In genomic region chr7:82676834-82677233, GRCm38 (mm10) we compare ENCODE assay signal across 12 mouse cellular contexts. TPM values are rescaled to one million over a fixed set of nuclear protein-coding genes. Genes with fewer than 3 reads are reported as not detected.
DNase-seq lines count a peak whose midpoint lies in the region; ATAC-seq and TF ChIP-seq lines count a peak whose summit lies in the region.
"Had no signal": no experiment of that assay in that cellular context is flagged by ENCODE, and none has a peak within 500 bp of the region (broad histone marks: within the 10 kb centered on the region; RNA-seq: fewer than 3 reads in every experiment).

No protein-coding gene starts in this region.

- no peaks in the 10 kb centered on the region for H3K27me3 ChIP-seq in forebrain, postnatal 0 days (ENCODE audit: insufficient read depth, low read length)
- H3K27me3 ChIP-seq in forebrain, embryonic 15.5 days = no peaks in the 10 kb centered on the region
- no peaks in the 10 kb centered on the region for H3K27me3 ChIP-seq in CH12.LX (replicated peaks)
- H3K27me3 ChIP-seq: hindbrain, embryonic 15.5 days; lung, embryonic 15.5 days had no signal

- TF ChIP-seq RAD21 in CH12.LX (IDR thresholded peaks at IDR 0.05; ENCODE audit: low read depth, low read length) = peak; percentile 18

- peak; percentile 75 for ATAC-seq in forebrain, postnatal 0 days
- ATAC-seq in forebrain, embryonic 15.5 days (replicated peaks) = no peak; the same call in 1 of the 2 replicates

- no peaks in the 10 kb centered on the region for H3K4me1 ChIP-seq in forebrain, postnatal 0 days (ENCODE audit: insufficient read depth)
- H3K4me1 ChIP-seq in forebrain, embryonic 15.5 days = no peaks in the 10 kb centered on the region
- H3K4me1 ChIP-seq in CH12.LX (ENCODE audit: control insufficient read depth in 1 of 2, insufficient read depth in 2 of 2) = peaks cover 0 to 13% of the 10 kb centered on the region in 2 experiments; a peak in 2 of 4 replicates
- H3K4me1 ChIP-seq: hindbrain, embryonic 15.5 days had no signal

- peak; percentile 72 for DNase-seq in forebrain, postnatal 0 days
- DNase-seq in left cerebral cortex, adult 2 months (ENCODE audit: extremely low spot score in 1 of 2, low spot score in 2 of 2) = no peak
- DNase-seq in left cerebral cortex, adult 9 months (ENCODE audit: low spot score in 2 of 2) = no peak
- DNase-seq in CH12.LX (ENCODE audit: extremely low read depth) = no peak
- peak; percentile 15 for DNase-seq in embryo, embryonic 11 days
- no peak for DNase-seq in thymus, postnatal 0 days (ENCODE audit: low spot score)
- no peak for DNase-seq in right cerebral cortex, postnatal 25 days
- DNase-seq: cerebellum, adult 18-20 months had no signal

- intact Hi-C loops in left cerebral cortex, adult 2 months (cut with DNase I) = no loop called here

- no peaks in the 10 kb centered on the region for H3K9me3 ChIP-seq in forebrain, postnatal 0 days (ENCODE audit: low read length)
- H3K9me3 ChIP-seq in forebrain, embryonic 15.5 days = no peaks in the 10 kb centered on the region
- no peaks in the 10 kb centered on the region for H3K9me3 ChIP-seq in CH12.LX (replicated peaks; ENCODE audit: low read length)
- H3K9me3 ChIP-seq: hindbrain, embryonic 15.5 days; lung, embryonic 15.5 days had no signal

- H3K4me2 ChIP-seq in forebrain, postnatal 0 days (ENCODE audit: low read depth) = no peak overlapping the region
- H3K4me2 ChIP-seq in forebrain, embryonic 15.5 days (replicated peaks) = no peak overlapping the region
- no peak overlapping the region for H3K4me2 ChIP-seq in CH12.LX (ENCODE audit: insufficient read depth, low read depth, poor library complexity, severe bottlenecking)
- H3K4me2 ChIP-seq: hindbrain, embryonic 15.5 days; lung, embryonic 15.5 days had no signal

- no peaks in the 10 kb centered on the region for H3K79me2 ChIP-seq in CH12.LX (replicated peaks; ENCODE audit: control insufficient read depth, extremely low read depth, insufficient read depth, poor library complexity, severe bottlenecking)

- dilution Hi-C loops in CH12.LX (cut with MboI; ENCODE audit: extremely low pct_ligation_motif_present, extremely low pct_unique_long_range_greater_than_20kb, low sequenced_read_pairs) = no loop called here

- H3K27ac ChIP-seq in forebrain, postnatal 0 days (ENCODE audit: low read depth, low read length) = no peak overlapping the region
- no peak overlapping the region for H3K27ac ChIP-seq in forebrain, embryonic 15.5 days (replicated peaks)
- H3K27ac ChIP-seq in left cerebral cortex, adult 2 months = no peak overlapping the region
- H3K27ac ChIP-seq in CH12.LX (ENCODE audit: insufficient read depth, low read depth) = no peak overlapping the region
- H3K27ac ChIP-seq: hindbrain, embryonic 15.5 days; lung, embryonic 15.5 days had no signal

- H3K4me3 ChIP-seq in forebrain, postnatal 0 days (ENCODE audit: low read depth, low read length) = no peak overlapping the region
- H3K4me3 ChIP-seq in forebrain, embryonic 15.5 days = no peak overlapping the region
- no peak overlapping the region for H3K4me3 ChIP-seq in left cerebral cortex, adult 2 months
- no peak overlapping the region for H3K4me3 ChIP-seq in CH12.LX (replicated peaks in 1 of 3; ENCODE audit: low read depth in 2 of 3, low read length in 2 of 3, poor library complexity in 1 of 3)
- H3K4me3 ChIP-seq: erythroblast, embryonic 14.5 days; hindbrain, embryonic 15.5 days; lung, embryonic 15.5 days had no signal

- no peak overlapping the region for H3K9ac ChIP-seq in forebrain, postnatal 0 days
- no peak overlapping the region for H3K9ac ChIP-seq in forebrain, embryonic 15.5 days (replicated peaks)
- no peak overlapping the region for H3K9ac ChIP-seq in CH12.LX (ENCODE audit: insufficient read depth, low read depth)
- H3K9ac ChIP-seq: hindbrain, embryonic 15.5 days; lung, embryonic 15.5 days had no signal

- in situ Hi-C loops in CH12.LX (cut with MboI; ENCODE audit: low pct_ligation_motif_present, low pct_unique_long_range_greater_than_20kb, low sequenced_read_pairs) = no loop called here

- WGBS in forebrain, postnatal 0 days = 83% methylated on average over 6 of the region's 6 CpGs
- 90% methylated on average over 6 of the region's 6 CpGs for WGBS in forebrain, embryonic 15.5 days

- no peak for TF ChIP-seq EP300 in CH12.LX (IDR thresholded peaks at IDR 0.05; ENCODE audit: low read length)

- peaks cover 30% of the 10 kb centered on the region for H3K36me3 ChIP-seq in forebrain, postnatal 0 days (ENCODE audit: insufficient read depth)
- H3K36me3 ChIP-seq in forebrain, embryonic 15.5 days = peaks cover 20% of the 10 kb centered on the region
- H3K36me3 ChIP-seq in CH12.LX (replicated peaks in 1 of 2; ENCODE audit: control insufficient read depth in 1 of 2, insufficient read depth in 1 of 2, low read length in 1 of 2) = peaks cover 53 to 91% of the 10 kb centered on the region in 2 experiments

- TF ChIP-seq POLR2A in CH12.LX (IDR thresholded peaks at IDR 0.05; ENCODE audit: low read depth, low read length) = no peak

- peak; percentile 80 for TF ChIP-seq CTCF in forebrain, postnatal 0 days (IDR thresholded peaks at IDR 0.05; ENCODE audit: low read depth)
- peak; percentile 56 for TF ChIP-seq CTCF in left cerebral cortex, adult 2 months (IDR thresholded peaks at IDR 0.05)
- peak in 1 of 2 experiments; percentile 32; a peak in 1 of 4 replicates for TF ChIP-seq CTCF in CH12.LX (conservative IDR thresholded peaks at IDR 0.05 in 1 of 2, IDR thresholded peaks at IDR 0.05 in 1 of 2; ENCODE audit: low read depth in 2 of 2, low read length in 2 of 2)

TF ChIP-seq in CH12.LX, 34 proteins besides CTCF, POLR2A, EP300 and RAD21:
- TF ChIP-seq E2F4 (IDR thresholded peaks at IDR 0.05; ENCODE audit: insufficient replicate concordance, low read depth, low read length) = no peak
- TF ChIP-seq SIN3A (IDR thresholded peaks at IDR 0.05; ENCODE audit: low read length) = no peak
- no peak for TF ChIP-seq BHLHE40 (IDR thresholded peaks at IDR 0.05; ENCODE audit: low read depth, low read length)
- TF ChIP-seq ZC3H11A (IDR thresholded peaks at IDR 0.05; ENCODE audit: low read depth, low read length) = no peak
- TF ChIP-seq KAT2A (IDR thresholded peaks at IDR 0.05; ENCODE audit: insufficient replicate concordance, low read length) = no peak
- TF ChIP-seq PAX5 (IDR thresholded peaks at IDR 0.05; ENCODE audit: low read length) = no peak
- TF ChIP-seq UBTF (IDR thresholded peaks at IDR 0.05; ENCODE audit: low read depth, low read length) = no peak
- no peak for TF ChIP-seq ZKSCAN1 (IDR thresholded peaks at IDR 0.05; ENCODE audit: borderline replicate concordance, low read depth, low read length)
- TF ChIP-seq CHD2 (IDR thresholded peaks at IDR 0.05; ENCODE audit: low read length) = no peak
TF ChIP-seq in CH12.LX: peak in this region for 0.

RNA-seq across cellular contexts. Expression of gene Efl1, which starts 28.4 kb away (rescaled TPM):
- total RNA-seq in forebrain, postnatal 0 days (2014; rRNA removed) = 12.2 and 20.8 TPM in 2 replicates
- polyA plus RNA-seq in forebrain, postnatal 0 days (2015; fragmentation: Nextera tagmentation; extraction: Ambion mirVana) = 14.9 and 15.9 TPM in 2 replicates
- polyA plus RNA-seq in forebrain, embryonic 15.5 days (2015; fragmentation: Nextera tagmentation; extraction: Ambion mirVana) = 20.3 and 21.4 TPM in 2 replicates
- total RNA-seq in left cerebral cortex, adult 2 months (2021) = 10 to 100 TPM; 15.1 to 18.2 TPM
- total RNA-seq in CH12.LX (2012; rRNA removed) (16.8 and 19.5 TPM in 2 replicates), CH12.LX (2014; rRNA removed) (21.0 and 30.0 TPM in 2 replicates)
- polyA plus RNA-seq in CH12.LX (2012; ENCODE audit: insufficient read length, low read depth) = 25.7 and 27.4 TPM in 2 replicates
- polyA plus RNA-seq in thymus, postnatal 0 days (2015; fragmentation: Nextera tagmentation; extraction: Ambion mirVana) = 21.5 and 24.2 TPM in 2 replicates

RNA-seq across cellular contexts. Expression of gene Saxo2, which starts 28.5 kb away (rescaled TPM):
- 8.9 and 16.5 TPM in 2 replicates for total RNA-seq in forebrain, postnatal 0 days (2014; rRNA removed)
- polyA plus RNA-seq in forebrain, postnatal 0 days (2015; fragmentation: Nextera tagmentation; extraction: Ambion mirVana) = 38.9 and 39.3 TPM in 2 replicates
- polyA plus RNA-seq in forebrain, embryonic 15.5 days (2015; fragmentation: Nextera tagmentation; extraction: Ambion mirVana) = 17.6 and 21.4 TPM in 2 replicates
- total RNA-seq in left cerebral cortex, adult 2 months (2021) = 1 to 10 TPM; 8.2 to 8.6 TPM
- 3.9 and 17.6 TPM in 2 replicates for total RNA-seq in CH12.LX (2012; rRNA removed)
- 16.3 and 22.3 TPM in 2 replicates for total RNA-seq in CH12.LX (2014; rRNA removed)
- polyA plus RNA-seq in CH12.LX (2012; ENCODE audit: insufficient read length, low read depth) = 4.1 and 6.0 TPM in 2 replicates
- polyA plus RNA-seq in thymus, postnatal 0 days (2015; fragmentation: Nextera tagmentation; extraction: Ambion mirVana) = 3.7 and 4.2 TPM in 2 replicates
- polyA plus RNA-seq: erythroblast, embryonic 14.5 days had no signal

Comparison
In these comparisons a context has a peak if more than half of its experiments do, and no peak if none do; other contexts are left out.
1. DNase-seq: peak in forebrain, postnatal 0 days (single experiment) and embryo, embryonic 11 days (single experiment); none in left cerebral cortex, adult 2 months (0 of 2), left cerebral cortex, adult 9 months (0 of 2), CH12.LX (single experiment), thymus, postnatal 0 days (single experiment) and right cerebral cortex, postnatal 25 days (single experiment).